Mouse (Mus musculus) thymus, adult 2 months (tissue): ENCODE measurements around the gene Lmf1.

Source experiments
- CTCF ChIP-seq: fragments of 200-500 bp; IDR thresholded peaks from 2 replicates; pipeline ENCODE4 v1.5.1; 2012; ENCODE audit warnings: mild to moderate bottlenecking, control low read depth, low read length, moderate library complexity, borderline replicate concordance; ENCODE audit not compliant: control insufficient read depth, poor library complexity, insufficient read depth; ENCODE audit errors: extremely low read depth
- POLR2A ChIP-seq: fragments of 200-500 bp; IDR thresholded peaks from 2 replicates; pipeline ENCODE4 v1.6.1; 2012; ENCODE audit warnings: mild to moderate bottlenecking, low read length, control low read depth, moderate library complexity; ENCODE audit not compliant: control insufficient read depth, poor library complexity, insufficient read depth; ENCODE audit errors: extremely low read depth

DNA sequence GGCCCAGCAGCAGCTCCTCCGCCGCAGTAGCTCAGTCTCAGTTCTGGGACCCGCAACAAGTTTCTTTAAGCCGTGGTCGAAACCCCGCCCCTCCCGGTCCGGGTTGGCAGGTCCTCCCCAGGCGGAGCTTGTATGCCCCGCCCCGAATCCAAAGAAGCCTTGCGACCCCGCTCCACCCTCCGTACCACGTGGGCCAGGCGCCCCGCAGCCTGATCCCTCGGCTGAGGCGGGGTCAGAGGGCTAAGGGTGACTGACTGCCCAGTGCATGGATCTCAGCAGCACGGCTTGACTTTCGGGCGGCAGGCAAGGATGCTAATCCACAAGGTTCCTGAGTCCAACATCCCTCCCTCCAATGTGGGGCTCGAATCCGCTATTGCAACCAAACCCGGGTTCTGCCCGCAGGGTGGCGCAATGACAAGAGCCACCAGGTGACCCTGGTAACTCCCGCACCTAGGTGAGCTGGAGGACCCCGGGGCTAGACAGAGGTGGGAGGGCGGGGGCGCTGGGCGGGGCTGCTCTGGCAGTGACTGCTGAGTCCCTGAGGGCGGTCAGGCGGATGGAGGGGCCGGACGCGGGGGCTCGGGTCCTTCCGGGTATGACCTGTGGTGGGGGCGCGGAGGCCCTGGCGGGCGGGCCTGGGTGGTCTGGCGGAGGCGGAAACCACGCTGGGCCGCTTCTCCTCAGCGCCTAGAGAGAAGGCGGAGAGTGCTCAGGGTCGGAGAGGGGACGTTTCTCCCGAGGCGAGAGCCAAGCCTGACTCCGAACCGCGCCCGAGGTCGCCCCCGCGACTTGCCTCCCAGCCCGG, 8.0 kb upstream of the Lmf1 start, which contains the start of gene Sox8:
- no peak for TF ChIP-seq CTCF
- no peak for TF ChIP-seq POLR2A
